Comparison of ENCODE assay signal across 26 mouse cellular contexts in genomic region chr17:44827964-44828363, GRCm38 (mm10). TPM values are rescaled to one million over a fixed set of nuclear protein-coding genes. Genes with fewer than 3 reads are reported as not detected.
A peak's percentile ranks its signal among the peaks of the same experiment; 100 is the strongest.
DNase-seq lines count a peak whose midpoint lies in the region; ATAC-seq and TF ChIP-seq lines count a peak whose summit lies in the region.
"Had no signal": no experiment of that assay in that cellular context is flagged by ENCODE, and none has a peak within 500 bp of the region (broad histone marks: within the 10 kb centered on the region; RNA-seq: fewer than 3 reads in every experiment).

No protein-coding gene starts in this region.

- DNase-seq in MEL-GATA-1-ER (ENCODE audit: extremely low read depth, low read depth), result peak; percentile 36
- peak; percentile 20 for DNase-seq in c-Kit-positive CD71-positive TER-119-negative erythroid progenitor cells, embryonic 14.5 days (ENCODE audit: low read depth)
- DNase-seq in liver, embryonic 11.5 days (ENCODE audit: low spot score), result no peak
- no peak for DNase-seq in liver, postnatal 0 days
- DNase-seq in forebrain, embryonic 11.5 days (ENCODE audit: low spot score), result no peak
- no peak for DNase-seq in thymus, postnatal 4 days
- no peak for DNase-seq in midbrain, postnatal 0 days (ENCODE audit: low spot score)
- DNase-seq: adrenal gland, postnatal 14 days; cerebellum, adult 11-12 months; cerebellum, postnatal 25 days; embryo, embryonic 11 days; forebrain, postnatal 0 days; gastrocnemius, postnatal 36 days; heart, adult 2 months; kidney, adult 18-20 months; kidney, postnatal 4 days; lung, postnatal 36 days; thymus, postnatal 25 days had no signal

- peak; percentile 91 for ATAC-seq in liver, embryonic 11.5 days (replicated peaks; ENCODE audit: low FRiP score)
- ATAC-seq in liver, postnatal 0 days, result peak; percentile 95
- no peak for ATAC-seq in forebrain, embryonic 11.5 days (replicated peaks; ENCODE audit: low FRiP score)
- no peak for ATAC-seq in midbrain, postnatal 0 days (ENCODE audit: low FRiP score)
- ATAC-seq: forebrain, postnatal 0 days; inflammation-experienced regulatory T-cells, adult 6 months; midbrain, embryonic 15.5 days had no signal

- no peak overlapping the region for H3K4me3 ChIP-seq in liver, embryonic 11.5 days (ENCODE audit: low read depth, low read length)
- H3K4me3 ChIP-seq in liver, postnatal 0 days (ENCODE audit: low read depth, low read length), result no peak overlapping the region
- no peak overlapping the region for H3K4me3 ChIP-seq in forebrain, embryonic 11.5 days (ENCODE audit: low read depth, low read length)
- H3K4me3 ChIP-seq in midbrain, postnatal 0 days (ENCODE audit: low read depth, low read length), result no peak overlapping the region
- H3K4me3 ChIP-seq: embryonic facial prominence, embryonic 13.5 days; heart, adult 2 months; limb, embryonic 13.5 days; lung, embryonic 15.5 days; midbrain, embryonic 15.5 days; myocyte; neural tube, embryonic 13.5 days had no signal

- no peaks in the 10 kb centered on the region for H3K36me3 ChIP-seq in liver, embryonic 11.5 days (ENCODE audit: control insufficient read depth, insufficient read depth, low read length)
- no peaks in the 10 kb centered on the region for H3K36me3 ChIP-seq in liver, postnatal 0 days (replicated peaks; ENCODE audit: insufficient read depth, low read length)
- no peaks in the 10 kb centered on the region for H3K36me3 ChIP-seq in forebrain, embryonic 11.5 days (ENCODE audit: control insufficient read depth, insufficient read depth, low read length)
- no peaks in the 10 kb centered on the region for H3K36me3 ChIP-seq in midbrain, postnatal 0 days (ENCODE audit: insufficient read depth, low read length)
- H3K36me3 ChIP-seq: embryonic facial prominence, embryonic 13.5 days; limb, embryonic 13.5 days; lung, embryonic 15.5 days; midbrain, embryonic 15.5 days; neural tube, embryonic 13.5 days had no signal

- H3K27ac ChIP-seq in liver, embryonic 11.5 days (ENCODE audit: low read depth, low read length), result no peak overlapping the region
- peak overlapping the region; percentile 76 for H3K27ac ChIP-seq in liver, postnatal 0 days (ENCODE audit: low read depth)
- H3K27ac ChIP-seq in forebrain, embryonic 11.5 days (ENCODE audit: low read depth, low read length), result no peak overlapping the region
- H3K27ac ChIP-seq in midbrain, postnatal 0 days (ENCODE audit: low read depth, low read length), result no peak overlapping the region
- H3K27ac ChIP-seq: embryonic facial prominence, embryonic 13.5 days; heart, adult 2 months; hindbrain, embryonic 14.5 days; limb, embryonic 13.5 days; lung, embryonic 15.5 days; midbrain, embryonic 15.5 days; neural tube, embryonic 13.5 days had no signal

- no peaks in the 10 kb centered on the region for H3K9me3 ChIP-seq in liver, embryonic 11.5 days (ENCODE audit: control insufficient read depth, low read length)
- no peaks in the 10 kb centered on the region for H3K9me3 ChIP-seq in liver, postnatal 0 days (ENCODE audit: low read length)
- H3K9me3 ChIP-seq in forebrain, embryonic 11.5 days (ENCODE audit: control insufficient read depth, low read length), result no peaks in the 10 kb centered on the region
- H3K9me3 ChIP-seq in midbrain, postnatal 0 days (ENCODE audit: low read length), result no peaks in the 10 kb centered on the region
- H3K9me3 ChIP-seq: embryonic facial prominence, embryonic 13.5 days; limb, embryonic 13.5 days; lung, embryonic 15.5 days; midbrain, embryonic 15.5 days; neural tube, embryonic 13.5 days had no signal

- H3K4me2 ChIP-seq in liver, embryonic 11.5 days, result no peak overlapping the region; the same call in 1 of the 2 replicates
- peak overlapping the region; percentile 19 for H3K4me2 ChIP-seq in liver, postnatal 0 days (ENCODE audit: low read depth, low read length)
- no peak overlapping the region for H3K4me2 ChIP-seq in forebrain, embryonic 11.5 days (ENCODE audit: low read depth, low read length, severe bottlenecking)
- H3K4me2 ChIP-seq in midbrain, postnatal 0 days (ENCODE audit: low read depth, low read length, poor library complexity, severe bottlenecking), result no peak overlapping the region
- H3K4me2 ChIP-seq: embryonic facial prominence, embryonic 13.5 days; hindbrain, embryonic 14.5 days; limb, embryonic 13.5 days; lung, embryonic 15.5 days; midbrain, embryonic 15.5 days; neural tube, embryonic 13.5 days had no signal

- peaks cover 12% of the 10 kb centered on the region for H3K4me1 ChIP-seq in liver, embryonic 11.5 days (replicated peaks; ENCODE audit: control insufficient read depth, insufficient read depth, low read length)
- H3K4me1 ChIP-seq in liver, postnatal 0 days (ENCODE audit: insufficient read depth), result peaks cover 6% of the 10 kb centered on the region; the same call in 1 of the 2 replicates
- no peaks in the 10 kb centered on the region for H3K4me1 ChIP-seq in forebrain, embryonic 11.5 days (replicated peaks; ENCODE audit: control insufficient read depth, insufficient read depth, low read length)
- no peaks in the 10 kb centered on the region for H3K4me1 ChIP-seq in midbrain, postnatal 0 days (ENCODE audit: insufficient read depth, low read length)
- H3K4me1 ChIP-seq: lung, embryonic 15.5 days; midbrain, embryonic 15.5 days; neural tube, embryonic 13.5 days had no signal

- peak; percentile 96 for TF ChIP-seq EP300 in liver, postnatal 0 days (IDR thresholded peaks at IDR 0.05; ENCODE audit: low read depth)

- H3K27me3 ChIP-seq in liver, embryonic 11.5 days (replicated peaks; ENCODE audit: control insufficient read depth, insufficient read depth, low read length), result no peaks in the 10 kb centered on the region
- H3K27me3 ChIP-seq in liver, postnatal 0 days (ENCODE audit: insufficient read depth, low read length), result no peaks in the 10 kb centered on the region
- no peaks in the 10 kb centered on the region for H3K27me3 ChIP-seq in forebrain, embryonic 11.5 days (ENCODE audit: control insufficient read depth, insufficient read depth, low read length)
- no peaks in the 10 kb centered on the region for H3K27me3 ChIP-seq in midbrain, postnatal 0 days (ENCODE audit: insufficient read depth, low read length)
- H3K27me3 ChIP-seq: embryonic facial prominence, embryonic 13.5 days; limb, embryonic 13.5 days; lung, embryonic 15.5 days; midbrain, embryonic 15.5 days; neural tube, embryonic 13.5 days had no signal

- no peak overlapping the region for H3K9ac ChIP-seq in liver, embryonic 11.5 days (ENCODE audit: low read depth, low read length)
- H3K9ac ChIP-seq in liver, postnatal 0 days (replicated peaks), result no peak overlapping the region
- H3K9ac ChIP-seq in forebrain, embryonic 11.5 days (ENCODE audit: low read length), result no peak overlapping the region
- H3K9ac ChIP-seq in midbrain, postnatal 0 days (replicated peaks; ENCODE audit: low read length, poor library complexity, severe bottlenecking), result no peak overlapping the region
- H3K9ac ChIP-seq: embryonic facial prominence, embryonic 13.5 days; forebrain, postnatal 0 days; hindbrain, embryonic 14.5 days; limb, embryonic 13.5 days; lung, embryonic 15.5 days; midbrain, embryonic 15.5 days; neural tube, embryonic 13.5 days had no signal

- TF ChIP-seq CTCF in liver, postnatal 0 days (IDR thresholded peaks at IDR 0.05; ENCODE audit: low read depth), result no peak
- no peak for TF ChIP-seq CTCF in midbrain, postnatal 0 days (IDR thresholded peaks at IDR 0.05)

- WGBS in liver, embryonic 11.5 days, result 66% methylated on average over 4 of the region's 4 CpGs
- 66% methylated on average over 4 of the region's 4 CpGs for WGBS in liver, postnatal 0 days (ENCODE audit: insufficient replicate concordance)
- 82% methylated on average over 4 of the region's 4 CpGs for WGBS in forebrain, embryonic 11.5 days
- 86% methylated on average over 4 of the region's 4 CpGs for WGBS in midbrain, postnatal 0 days

RNA-seq across cellular contexts. Expression of gene Runx2, which starts 13.4 kb away (rescaled TPM):
- polyA plus RNA-seq in liver, embryonic 11.5 days (2014; fragmentation: Nextera tagmentation; extraction: Ambion mirVana), result 1.0 and 1.7 TPM in 2 replicates
- polyA plus RNA-seq in liver, postnatal 0 days (2015; fragmentation: Nextera tagmentation; extraction: Ambion mirVana), result 0.34 and 0.49 TPM in 2 replicates
- 2.1 and 2.2 TPM in 2 replicates for polyA plus RNA-seq in forebrain, embryonic 11.5 days (2014; fragmentation: Nextera tagmentation; extraction: Ambion mirVana)
- total RNA-seq in midbrain, postnatal 0 days (2014; rRNA removed), result 0.28 and 1.8 TPM in 2 replicates
- polyA plus RNA-seq in midbrain, postnatal 0 days (2015; fragmentation: Nextera tagmentation; extraction: Ambion mirVana), result 0.28 and 0.59 TPM in 2 replicates

RNA-seq across cellular contexts. Expression of gene Supt3, which starts 51.0 kb away (rescaled TPM):
- 15.6 and 17.7 TPM in 2 replicates for polyA plus RNA-seq in liver, embryonic 11.5 days (2014; fragmentation: Nextera tagmentation; extraction: Ambion mirVana)
- 5.0 and 5.1 TPM in 2 replicates for polyA plus RNA-seq in liver, postnatal 0 days (2015; fragmentation: Nextera tagmentation; extraction: Ambion mirVana)
- 21.9 and 24.9 TPM in 2 replicates for polyA plus RNA-seq in forebrain, embryonic 11.5 days (2014; fragmentation: Nextera tagmentation; extraction: Ambion mirVana)
- total RNA-seq in midbrain, postnatal 0 days (2014; rRNA removed), result 4.4 and 5.7 TPM in 2 replicates
- polyA plus RNA-seq in midbrain, postnatal 0 days (2015; fragmentation: Nextera tagmentation; extraction: Ambion mirVana), result 23.3 and 24.0 TPM in 2 replicates

Comparison
In these comparisons a context has a peak if more than half of its experiments do, and no peak if none do; other contexts are left out.
1. DNase-seq: peak in MEL-GATA-1-ER (single experiment) and c-Kit-positive CD71-positive TER-119-negative erythroid progenitor cells, embryonic 14.5 days (single experiment); none in liver, embryonic 11.5 days (single experiment), liver, postnatal 0 days (single experiment), forebrain, embryonic 11.5 days (single experiment), thymus, postnatal 4 days (single experiment) and midbrain, postnatal 0 days (single experiment).
2. ATAC-seq: peak in liver, embryonic 11.5 days (single experiment) and liver, postnatal 0 days (single experiment); none in forebrain, embryonic 11.5 days (single experiment) and midbrain, postnatal 0 days (single experiment).